Mouse (Mus musculus): ENCODE measurements around the gene Ttll9. TPM values are rescaled to one million over a fixed set of nuclear protein-coding genes. Genes with fewer than 3 reads are reported as not detected.
A peak's percentile ranks its signal among the peaks of the same experiment; 100 is the strongest.

Ttll9 gene
- polyA plus RNA-seq, 1 experiment from 2014 or later = 1.8 TPM

GRCm38 (mm10) chr2:152944013-152944412 lies 18.3 kb upstream of the Ttll9 start:
- Histone ChIP-seq H3K4me1 (peaks cover 14% of the 10 kb centered on the region), H3K9ac (no peak overlapping the region), H3K4me2 (no peak overlapping the region), H3K36me3 (ENCODE audit: poor library complexity, severe bottlenecking) (no peaks in the 10 kb centered on the region), H3K27ac (no peak overlapping the region), H3K4me3 (no peak overlapping the region), H3K27me3 (peaks cover 80% of the 10 kb centered on the region), H3K9me3 (replicated peaks) (no peaks in the 10 kb centered on the region)
- WGBS = 47% methylated on average over 9 of the region's 9 CpGs
- no peak for ATAC-seq

GRCm38 (mm10) chr2:152947098-152947497 lies 15.2 kb upstream of the Ttll9 start:
- Histone ChIP-seq H3K27me3 (peaks cover 72% of the 10 kb centered on the region), H3K4me2 (no peak overlapping the region), H3K4me1 (peaks cover 23% of the 10 kb centered on the region), H3K9ac (no peak overlapping the region), H3K27ac (no peak overlapping the region; the same call in 1 of the 2 replicates), H3K9me3 (replicated peaks) (no peaks in the 10 kb centered on the region), H3K4me3 (no peak overlapping the region), H3K36me3 (ENCODE audit: poor library complexity, severe bottlenecking) (no peaks in the 10 kb centered on the region)
- 59% methylated on average over 7 of the region's 7 CpGs for whole genome bisulfite sequencing
- ATAC-seq = no peak; the same call in 1 of the 2 replicates

- 89% methylated on average over 5 of the region's 5 CpGs for WGBS
- H3K4me2 ChIP-seq = no peak overlapping the region
- no peak overlapping the region for H3K27ac ChIP-seq
- no peak overlapping the region for H3K9ac ChIP-seq
- peaks cover 18% of the 10 kb centered on the region for H3K4me1 ChIP-seq
- H3K9me3 ChIP-seq (replicated peaks) = no peaks in the 10 kb centered on the region
- ATAC-seq = no peak
- H3K4me3 ChIP-seq = no peak overlapping the region
- peaks cover 66% of the 10 kb centered on the region for H3K27me3 ChIP-seq
- no peaks in the 10 kb centered on the region for H3K36me3 ChIP-seq (ENCODE audit: poor library complexity, severe bottlenecking)
Measured at GRCm38 (mm10) chr2:152948438-152949020, 13.8 kb upstream of the Ttll9 start.

GRCm38 (mm10) chr2:152950358-152951064 lies 11.8 kb upstream of the Ttll9 start:
- Histone ChIP-seq H3K4me2 (peak overlapping the region; percentile 97), H3K27ac (no peak overlapping the region), H3K36me3 (ENCODE audit: poor library complexity, severe bottlenecking) (no peaks in the 10 kb centered on the region), H3K9me3 (replicated peaks) (no peaks in the 10 kb centered on the region), H3K4me3 (peak overlapping the region; percentile 65), H3K27me3 (peaks cover 51% of the 10 kb centered on the region), H3K4me1 (peaks cover 16% of the 10 kb centered on the region), H3K9ac (peak overlapping the region; percentile 86)
- ATAC-seq = no peak
- WGBS = 43% methylated on average over 11 of the region's 11 CpGs

- H3K4me1 ChIP-seq = peaks cover 16% of the 10 kb centered on the region
- H3K4me3 ChIP-seq = peak within 1 kb of the TSS; percentile 65
- H3K9ac ChIP-seq = peak within 1 kb of the TSS; percentile 86
- peaks cover 44% of the 10 kb centered on the region for H3K27me3 ChIP-seq
- no peaks in the 10 kb centered on the region for H3K9me3 ChIP-seq (replicated peaks)
- under 1% methylated on average over 28 of the region's 54 CpGs for WGBS
- H3K27ac ChIP-seq = peak within 1 kb of the TSS; percentile 44
- no peaks in the 10 kb centered on the region for H3K36me3 ChIP-seq (ENCODE audit: poor library complexity, severe bottlenecking)
- peak within 1 kb of the TSS; percentile 97 for H3K4me2 ChIP-seq
- ATAC-seq = peak; percentile 86
Measured at GRCm38 (mm10) chr2:152951065-152951849, 11.0 kb upstream of the Ttll9 start, which contains the start of gene Dusp15. Dusp15 (minus strand) TSS chr2:152951698.

- Histone ChIP-seq H3K9me3 (replicated peaks) (no peaks in the 10 kb centered on the region), H3K27ac (peak overlapping the region; percentile 44), H3K36me3 (ENCODE audit: poor library complexity, severe bottlenecking) (no peaks in the 10 kb centered on the region), H3K4me3 (peak overlapping the region; percentile 65), H3K4me1 (peaks cover 14% of the 10 kb centered on the region), H3K9ac (peak overlapping the region; percentile 86), H3K27me3 (peaks cover 42% of the 10 kb centered on the region), H3K4me2 (peak overlapping the region; percentile 97)
- WGBS = 13% methylated on average over 13 of the region's 13 CpGs
- 0 out of 2 replicates have a peak, but pooled peaks have one; percentile 2 for ATAC-seq
Measured at GRCm38 (mm10) chr2:152951850-152952720, 10.2 kb upstream of the Ttll9 start.

- H3K9ac ChIP-seq = no peak overlapping the region
- no peaks in the 10 kb centered on the region for H3K36me3 ChIP-seq (ENCODE audit: poor library complexity, severe bottlenecking)
- H3K4me2 ChIP-seq = no peak overlapping the region
- H3K4me1 ChIP-seq = peaks cover 4% of the 10 kb centered on the region; the same call in 1 of the 2 replicates
- H3K9me3 ChIP-seq (replicated peaks) = no peaks in the 10 kb centered on the region
- 70% methylated on average over 3 of the region's 3 CpGs for WGBS
- peaks cover 13% of the 10 kb centered on the region for H3K27me3 ChIP-seq
- no peak overlapping the region for H3K27ac ChIP-seq
- no peak for ATAC-seq
- H3K4me3 ChIP-seq = no peak overlapping the region
Measured at GRCm38 (mm10) chr2:152958116-152958515, 4.2 kb upstream of the Ttll9 start.

GRCm38 (mm10) chr2:152965555-152965954 lies 3.3 kb downstream of the Ttll9 start:
- H3K27ac ChIP-seq = no peak overlapping the region
- no peaks in the 10 kb centered on the region for H3K9me3 ChIP-seq (replicated peaks)
- no peak overlapping the region for H3K9ac ChIP-seq
- WGBS = 74% methylated on average over 4 of the region's 4 CpGs
- H3K4me1 ChIP-seq = peaks cover 5% of the 10 kb centered on the region; the same call in 1 of the 2 replicates
- H3K36me3 ChIP-seq (ENCODE audit: poor library complexity, severe bottlenecking) = no peaks in the 10 kb centered on the region
- no peak overlapping the region for H3K4me2 ChIP-seq
- H3K27me3 ChIP-seq = no peaks in the 10 kb centered on the region
- no peak for ATAC-seq
- H3K4me3 ChIP-seq = no peak overlapping the region

- Histone ChIP-seq H3K27ac (no peak overlapping the region), H3K4me2 (no peak overlapping the region), H3K27me3 (no peaks in the 10 kb centered on the region), H3K9ac (no peak overlapping the region), H3K36me3 (ENCODE audit: poor library complexity, severe bottlenecking) (no peaks in the 10 kb centered on the region), H3K4me1 (no peaks in the 10 kb centered on the region), H3K4me3 (no peak overlapping the region), H3K9me3 (replicated peaks) (no peaks in the 10 kb centered on the region)
- ATAC-seq = no peak
- WGBS = 39% methylated on average over 3 of the region's 3 CpGs
Measured at GRCm38 (mm10) chr2:152976991-152977390, 14.7 kb downstream of the Ttll9 start.

GRCm38 (mm10) chr2:152985582-152985981 lies 23.3 kb downstream of the Ttll9 start:
- Histone ChIP-seq H3K36me3 (ENCODE audit: poor library complexity, severe bottlenecking) (no peaks in the 10 kb centered on the region), H3K27me3 (no peaks in the 10 kb centered on the region), H3K9ac (no peak overlapping the region), H3K9me3 (replicated peaks) (no peaks in the 10 kb centered on the region), H3K4me3 (no peak overlapping the region), H3K27ac (no peak overlapping the region), H3K4me2 (no peak overlapping the region), H3K4me1 (peaks cover 7% of the 10 kb centered on the region)
- WGBS = 6% methylated on average over 1 of the region's 1 CpGs
- peak; percentile 85 for ATAC-seq

- WGBS = 88% methylated on average over 9 of the region's 9 CpGs
- Histone ChIP-seq H3K27me3 (no peaks in the 10 kb centered on the region), H3K9ac (no peak overlapping the region), H3K9me3 (replicated peaks) (no peaks in the 10 kb centered on the region), H3K4me2 (no peak overlapping the region), H3K4me3 (no peak overlapping the region), H3K4me1 (no peaks in the 10 kb centered on the region), H3K27ac (no peak overlapping the region), H3K36me3 (ENCODE audit: poor library complexity, severe bottlenecking) (no peaks in the 10 kb centered on the region)
- ATAC-seq = no peak
Measured at GRCm38 (mm10) chr2:152991529-152991928, 29.2 kb downstream of the Ttll9 start.

All from forebrain, embryonic 13.5 days (tissue).